Mouse (Mus musculus): ENCODE data around the gene Ccdc157.
"Not testable (repeated sequence)": the region's sequence is repeated elsewhere in the genome, so short reads cannot be mapped to it uniquely, and the experiment has no call there.

Gene Ccdc157

DNA sequence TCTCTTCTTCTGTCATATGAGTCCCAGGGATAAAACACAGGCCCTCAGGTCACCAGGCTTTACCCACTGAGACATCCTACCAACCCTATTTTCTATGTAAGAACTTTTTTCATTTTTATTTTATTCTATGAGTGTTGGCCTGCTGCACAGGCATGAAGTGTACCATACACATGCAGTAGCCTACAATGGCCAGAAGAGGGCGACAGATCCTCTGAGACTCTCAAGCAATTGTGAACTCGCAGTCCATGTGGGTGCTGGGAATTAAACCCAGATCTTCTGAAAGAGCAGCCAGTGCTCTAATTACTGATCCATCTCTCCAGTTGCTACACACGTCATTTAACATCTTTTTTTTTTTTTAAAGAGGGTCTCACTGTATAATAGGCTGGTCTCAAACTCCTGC, 26.6 kb downstream of the Ccdc157 start:
- DNase-seq (ENCODE audit: low spot score), result no peak

DNA sequence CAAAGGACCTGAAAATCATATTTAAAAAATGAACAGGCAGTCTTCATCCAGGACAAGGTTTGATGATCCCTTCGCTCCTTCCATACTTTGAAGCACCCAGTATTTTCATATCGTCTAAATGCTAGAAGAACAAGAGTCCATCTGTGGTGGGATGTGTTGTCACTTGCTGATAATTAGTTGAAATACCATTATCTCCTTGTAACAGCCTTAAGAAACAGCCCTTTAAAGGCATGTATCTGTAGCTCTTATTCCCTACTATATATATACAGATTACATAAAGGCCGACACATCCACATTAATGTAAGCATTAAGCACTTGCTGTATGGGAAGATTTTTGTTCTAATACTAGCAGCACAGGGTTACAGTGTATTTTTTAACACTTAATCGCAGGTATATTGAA, 31.6 kb downstream of the Ccdc157 start:
- DNase-seq (ENCODE audit: low spot score), result not testable (repeated sequence)

DNA sequence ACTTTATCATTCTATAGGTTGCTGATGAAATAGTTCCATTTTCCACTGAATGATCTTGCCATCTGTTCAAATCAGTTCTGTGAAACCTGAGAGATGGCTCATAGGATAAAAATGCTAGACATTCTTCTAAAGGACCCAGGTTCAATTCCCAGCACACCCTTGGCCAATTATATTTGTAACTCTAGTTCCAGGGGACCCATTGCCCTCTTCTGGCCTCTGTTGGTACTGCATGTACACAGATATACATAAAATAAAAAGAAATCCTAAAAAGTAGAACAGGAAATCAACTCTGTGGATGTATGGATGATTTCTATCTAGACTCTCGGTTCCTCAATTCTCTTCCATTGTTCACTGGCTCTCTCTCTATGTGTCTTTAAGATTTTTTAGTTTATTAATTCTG, 33.0 kb downstream of the Ccdc157 start:
- no peak for DNase-seq (ENCODE audit: low spot score)

DNA sequence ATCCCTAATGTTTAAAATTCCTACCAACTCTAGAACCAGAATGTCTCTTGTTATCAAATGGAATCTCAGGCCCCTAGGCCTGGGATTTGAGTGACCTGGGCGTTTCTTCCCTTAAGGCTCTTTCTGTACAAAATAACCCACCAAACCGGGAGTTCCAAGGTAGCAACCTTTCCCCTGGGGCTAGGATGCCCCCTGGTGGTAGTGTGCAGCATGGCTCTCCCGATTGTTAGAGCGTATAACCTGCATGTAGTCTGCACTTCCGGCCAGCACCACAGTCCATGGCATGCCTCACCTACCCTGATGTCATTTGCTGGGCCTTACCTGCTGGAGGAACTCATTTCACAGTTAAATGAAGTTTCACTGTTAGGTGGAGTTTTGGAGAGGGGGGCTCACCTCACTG, 36.2 kb downstream of the Ccdc157 start:
- no peak for DNase-seq (ENCODE audit: low spot score)

DNA sequence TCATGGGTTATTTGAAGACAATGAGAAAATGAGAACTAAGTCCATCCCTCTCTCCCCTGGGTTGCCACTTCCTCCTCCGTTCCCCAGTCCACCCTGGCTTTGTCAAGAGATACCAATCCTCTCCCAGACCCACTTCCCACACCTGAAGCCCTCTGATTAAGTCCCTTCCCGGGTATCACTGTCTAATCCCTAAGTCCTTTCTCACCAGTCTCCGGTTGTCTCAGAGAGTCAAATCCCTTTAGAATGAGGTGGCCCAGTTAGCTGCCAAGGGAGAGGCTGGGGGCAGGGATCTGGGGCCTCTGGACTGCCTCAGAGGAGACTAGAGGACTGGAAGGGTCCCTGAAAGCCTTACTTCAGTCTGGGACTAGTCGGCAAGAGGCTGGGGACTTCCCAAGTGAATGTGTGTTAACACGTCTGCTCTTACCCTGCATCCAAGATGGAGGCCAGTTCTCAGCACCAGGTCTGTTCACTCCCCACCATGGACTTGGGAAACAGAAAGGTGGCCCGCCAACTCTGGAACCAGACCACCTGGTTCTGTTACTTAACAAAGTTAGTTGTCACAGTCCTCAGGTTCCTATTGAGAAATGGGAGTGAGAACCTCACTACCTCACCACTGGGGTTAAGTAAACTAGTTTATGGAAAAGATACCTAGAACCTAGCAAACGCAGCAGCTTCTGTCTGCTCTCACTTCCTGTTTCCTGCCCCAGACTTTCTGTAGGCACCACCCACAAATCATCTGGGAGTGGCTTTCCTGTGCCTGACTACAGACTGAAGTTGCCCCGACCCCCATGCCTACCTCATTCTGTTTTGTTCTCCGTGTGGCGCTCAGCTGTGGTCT, 37.1 kb downstream of the Ccdc157 start, which contains the start of gene Sec14l2:
Gene Sec14l2 (minus strand): TSS at position 674 of the 838 bp plus-strand sequence.
- DNase-seq (ENCODE audit: low spot score), result no peak

DNA sequence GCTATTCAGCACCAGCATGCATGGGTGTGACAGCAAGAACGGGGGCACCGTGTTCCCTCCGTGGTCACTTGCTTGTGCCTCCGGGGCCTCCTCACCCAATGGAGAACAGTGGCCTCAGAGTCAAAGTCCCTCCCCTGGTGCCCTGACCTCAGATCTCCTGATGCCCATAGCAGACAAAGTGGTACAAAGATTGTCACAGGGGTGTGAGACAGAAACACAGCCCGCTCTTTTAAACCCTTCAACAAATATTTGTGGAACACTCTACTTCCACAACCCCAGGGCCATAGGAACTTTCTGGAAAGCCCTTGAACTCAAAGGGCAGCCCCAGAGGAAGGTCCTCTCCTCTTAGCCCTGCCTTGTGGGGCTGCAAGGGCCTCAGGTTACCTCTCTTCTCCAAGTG, 37.9 kb downstream of the Ccdc157 start:
- no peak for DNase-seq (ENCODE audit: low spot score)

DNA sequence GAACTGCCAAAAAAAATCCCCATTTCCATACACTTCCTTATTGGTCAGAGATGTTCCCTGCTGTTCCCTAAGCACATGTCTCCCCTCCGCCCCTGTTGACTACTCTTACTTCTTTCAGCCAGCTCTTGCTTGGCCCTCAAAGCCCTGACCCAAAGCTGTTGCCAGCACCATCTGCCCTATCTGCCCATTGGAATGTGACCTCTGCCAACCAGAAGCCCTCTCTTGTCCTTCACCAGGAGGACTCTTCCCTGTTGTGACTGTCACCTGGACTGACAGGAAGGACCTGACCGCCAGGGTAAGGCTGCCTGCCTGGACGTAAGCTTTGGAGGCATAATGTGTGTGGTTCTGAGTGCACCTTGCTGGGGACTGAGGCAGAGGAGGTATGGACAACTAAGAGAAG, 38.4 kb downstream of the Ccdc157 start:
- no peak for DNase-seq (ENCODE audit: low spot score)

DNA sequence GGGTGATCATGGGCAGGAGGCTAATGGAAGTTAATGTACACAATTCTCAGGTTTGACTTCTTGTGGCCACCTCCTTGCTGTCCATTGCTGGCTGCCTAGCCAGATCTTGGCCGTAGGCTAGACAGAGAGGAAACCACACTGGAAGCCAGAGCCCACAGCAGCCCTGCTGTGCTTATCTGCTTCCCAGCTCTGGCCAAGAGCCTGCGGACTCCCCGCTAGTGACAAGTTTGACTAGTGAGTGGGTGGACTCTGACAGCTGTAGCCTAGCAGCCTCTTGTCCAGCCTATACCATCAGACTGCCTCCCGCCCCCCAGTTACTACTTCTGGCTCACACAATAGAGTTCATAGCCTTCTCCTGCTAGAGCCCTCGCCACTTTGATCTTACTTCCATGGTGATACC, 40.5 kb downstream of the Ccdc157 start:
- DNase-seq (ENCODE audit: low spot score), result no peak

DNA sequence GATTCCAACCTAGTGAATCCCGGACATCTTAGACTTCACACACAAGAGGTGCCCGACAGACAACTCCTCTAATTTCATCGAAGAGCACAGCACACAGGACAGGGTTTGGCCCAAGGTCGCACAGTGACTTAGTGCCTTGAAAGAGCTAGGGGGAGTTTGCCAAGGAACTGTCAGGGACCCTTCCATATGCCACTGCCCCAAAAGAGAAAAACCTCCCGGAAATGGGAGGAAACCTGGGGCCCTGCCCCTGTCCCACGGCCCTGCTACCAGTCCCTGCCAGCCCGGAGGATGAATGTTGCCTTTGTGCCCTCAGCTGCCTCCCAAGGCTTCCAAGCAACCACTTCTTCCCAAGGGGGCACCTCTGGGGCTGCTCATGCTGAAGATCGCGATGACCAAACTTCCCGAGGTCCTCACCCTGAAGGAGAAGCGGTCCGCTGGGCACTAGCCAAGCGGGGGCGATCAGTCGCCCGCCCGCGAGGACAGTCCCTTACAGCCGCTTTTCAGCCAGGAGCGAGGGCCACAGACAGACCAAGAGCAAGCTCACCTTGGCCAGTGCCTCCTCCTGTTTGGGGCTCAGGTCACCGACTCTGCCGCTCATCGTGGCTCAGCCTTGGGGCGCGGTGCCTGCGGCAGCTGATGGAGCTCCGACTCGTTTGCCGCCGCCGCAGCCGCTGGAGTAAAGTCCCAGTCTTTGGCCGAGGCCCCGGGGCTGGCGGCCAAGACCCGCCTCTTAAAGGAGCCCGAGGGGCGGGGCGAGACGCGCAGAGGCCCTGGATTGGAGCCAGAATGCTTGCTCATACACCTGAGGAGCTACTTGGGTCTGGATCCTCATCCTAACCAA, 41.8 kb downstream of the Ccdc157 start:
- DNase-seq (ENCODE audit: low spot score), result peak; percentile 82

DNA sequence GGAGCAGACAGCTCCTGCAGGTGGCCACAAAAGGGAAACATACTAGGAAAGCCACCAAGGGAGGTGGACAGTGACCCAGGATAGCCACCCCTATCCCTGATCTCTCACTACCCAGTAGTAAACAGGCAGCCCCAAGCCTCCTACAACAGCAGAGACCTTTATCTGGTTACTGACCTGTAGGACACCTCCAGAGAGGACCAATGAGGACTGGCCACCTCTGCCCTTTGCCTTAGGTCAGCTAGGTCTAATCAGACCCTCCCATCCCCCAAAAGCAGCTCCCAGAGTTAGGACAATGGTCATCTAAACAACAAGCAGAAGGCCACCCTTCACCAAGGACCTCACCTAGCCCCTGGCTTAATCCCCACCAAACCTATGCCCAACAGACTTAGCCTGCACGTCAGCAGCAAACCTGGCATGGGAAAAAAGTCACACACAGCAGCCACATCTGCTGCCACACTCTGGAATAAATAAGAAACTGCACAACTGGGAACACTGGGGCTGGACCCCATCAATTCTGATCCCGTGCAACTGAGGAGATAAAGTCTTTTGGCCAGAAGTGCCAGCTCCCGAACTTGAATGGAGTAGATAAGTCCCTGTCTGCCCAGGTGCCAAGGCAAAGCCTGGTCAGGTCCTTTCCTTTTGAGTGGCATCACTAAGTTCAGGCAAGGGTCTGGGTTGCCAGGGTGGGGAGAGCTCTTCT, 42.6 kb downstream of the Ccdc157 start:
- DNase-seq (ENCODE audit: low spot score), result peak; percentile 69

DNA sequence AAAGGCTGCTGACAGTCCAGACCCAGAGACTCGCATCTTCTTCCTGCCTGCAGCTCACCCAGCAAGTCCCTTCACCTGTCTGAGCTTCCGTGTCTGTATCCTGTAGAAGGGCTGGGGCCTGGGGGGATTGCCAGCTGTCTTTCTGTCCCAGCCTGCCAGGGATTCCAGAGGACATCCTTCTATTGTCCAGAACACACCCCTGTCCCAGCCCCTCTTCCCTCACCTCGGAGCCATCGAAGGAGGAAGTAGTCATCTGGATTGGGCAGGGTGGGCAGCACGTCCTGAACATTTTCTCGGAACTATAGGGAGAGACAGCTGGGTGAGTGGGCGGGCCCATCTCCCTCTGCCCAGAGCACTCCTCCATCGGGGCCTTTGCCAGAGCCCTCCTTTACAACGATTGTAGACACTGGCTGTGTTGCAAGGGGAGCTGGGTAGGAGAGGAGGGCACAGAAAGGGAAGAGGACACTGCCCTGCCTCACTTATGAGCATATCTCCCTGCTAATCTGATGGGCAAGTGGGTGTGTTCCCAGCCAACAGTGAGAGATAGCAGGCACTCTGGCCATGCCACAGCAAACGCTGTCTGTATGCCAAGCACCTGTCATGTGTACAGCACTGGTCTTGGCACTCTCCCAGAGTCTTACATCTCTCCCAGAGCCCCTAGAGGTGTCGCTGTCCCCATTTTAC, 43.5 kb downstream of the Ccdc157 start:
- DNase-seq (ENCODE audit: low spot score), result no peak

DNA sequence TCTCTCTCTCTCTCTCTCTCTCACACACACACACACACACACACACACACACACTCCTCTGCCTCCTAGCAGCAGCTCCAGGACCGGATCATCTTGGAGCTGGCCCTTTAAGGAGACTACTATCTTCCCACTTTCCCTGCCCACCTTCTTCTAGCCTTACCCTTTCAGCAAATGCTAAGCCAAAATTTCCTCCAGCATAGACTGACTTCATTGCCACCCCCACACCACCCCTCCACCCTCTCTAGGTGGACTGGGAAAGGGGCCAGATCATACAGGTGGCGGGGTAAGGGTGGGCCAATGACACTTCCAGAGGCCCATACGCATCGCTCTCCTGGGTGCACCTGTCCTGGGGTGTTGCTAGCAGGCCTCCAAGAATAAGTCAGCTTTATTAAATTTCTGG, 44.7 kb downstream of the Ccdc157 start:
- DNase-seq (ENCODE audit: low spot score), result no peak

DNA sequence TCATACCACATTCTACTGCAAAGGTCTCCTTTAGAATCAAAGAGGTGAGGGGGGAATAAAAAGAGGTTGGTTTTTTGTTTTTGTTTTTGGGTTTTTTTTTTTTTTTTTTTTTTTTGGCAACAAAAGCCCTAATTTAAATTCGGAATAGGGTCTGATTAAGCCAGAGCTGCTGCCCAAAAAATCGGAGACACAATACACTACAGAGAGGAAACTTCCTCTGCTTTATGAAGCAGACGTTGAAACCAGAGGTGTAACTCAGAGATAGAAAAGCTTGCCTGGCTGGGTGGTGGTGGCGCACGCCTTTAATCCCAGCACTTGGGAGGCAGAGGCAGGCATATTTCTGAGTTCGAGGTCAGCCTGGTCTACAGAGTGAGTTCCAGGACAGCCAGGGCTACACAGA, 45.6 kb downstream of the Ccdc157 start:
- DNase-seq (ENCODE audit: low spot score), result not testable (repeated sequence)

DNA sequence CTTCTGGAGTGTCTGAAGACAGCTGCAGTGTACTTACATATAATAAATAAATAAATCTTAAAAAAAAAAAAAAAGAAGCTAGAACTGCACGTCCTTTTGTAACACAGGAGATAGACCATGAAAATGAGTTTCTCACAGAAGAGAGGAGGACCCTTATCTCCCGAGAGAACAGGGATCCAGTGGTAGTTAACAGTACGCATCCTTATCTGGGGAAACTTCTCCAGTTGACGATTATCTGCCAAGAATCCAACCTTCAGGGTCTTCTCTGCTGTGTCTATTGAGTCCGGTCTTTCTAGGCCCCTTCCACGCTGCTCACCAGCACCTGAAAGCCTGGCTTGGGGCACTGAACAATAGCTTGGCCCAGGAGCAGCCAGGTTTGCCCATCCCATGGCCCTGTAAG, 46.1 kb downstream of the Ccdc157 start:
- no peak for DNase-seq (ENCODE audit: low spot score)

DNA sequence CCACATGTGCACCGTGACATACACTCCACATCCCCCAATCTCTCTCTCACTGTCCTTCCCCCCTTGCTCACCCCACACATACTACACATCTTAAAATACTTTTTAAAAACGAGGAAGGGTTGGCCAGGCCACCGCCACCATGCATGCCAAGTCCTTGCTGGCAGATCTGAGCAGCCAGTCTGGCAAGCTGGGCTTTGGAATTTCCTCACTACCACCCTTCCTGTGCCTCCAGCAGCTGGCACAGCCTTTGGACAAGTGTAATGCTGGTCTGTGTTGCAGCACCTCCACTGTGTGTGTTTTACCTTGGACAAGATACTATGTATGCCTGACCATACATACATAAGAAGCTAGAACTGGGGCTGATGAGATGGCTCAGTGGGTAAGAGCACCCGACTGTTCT, 46.6 kb downstream of the Ccdc157 start:
- DNase-seq (ENCODE audit: low spot score), result no peak

DNA sequence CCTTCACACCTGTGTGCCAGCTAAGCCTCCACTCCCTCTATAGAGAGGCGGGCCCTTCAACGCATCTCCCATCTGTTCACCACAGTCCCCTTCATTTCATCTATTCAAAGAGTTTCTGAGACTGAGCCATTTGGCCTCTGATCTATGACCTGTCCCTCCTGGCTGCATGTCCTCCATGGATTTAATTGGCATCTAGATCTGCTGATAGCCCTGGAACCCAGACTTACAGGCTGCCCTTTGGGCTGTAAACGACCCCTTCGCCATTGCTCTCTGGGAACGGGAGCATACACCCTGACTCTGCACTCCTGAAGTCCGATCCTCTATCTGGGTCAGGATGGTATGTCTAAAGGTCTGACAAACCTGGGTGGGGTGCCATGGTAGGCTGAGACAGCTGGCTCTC, 47.2 kb downstream of the Ccdc157 start:
- no peak for DNase-seq (ENCODE audit: low spot score)

DNA sequence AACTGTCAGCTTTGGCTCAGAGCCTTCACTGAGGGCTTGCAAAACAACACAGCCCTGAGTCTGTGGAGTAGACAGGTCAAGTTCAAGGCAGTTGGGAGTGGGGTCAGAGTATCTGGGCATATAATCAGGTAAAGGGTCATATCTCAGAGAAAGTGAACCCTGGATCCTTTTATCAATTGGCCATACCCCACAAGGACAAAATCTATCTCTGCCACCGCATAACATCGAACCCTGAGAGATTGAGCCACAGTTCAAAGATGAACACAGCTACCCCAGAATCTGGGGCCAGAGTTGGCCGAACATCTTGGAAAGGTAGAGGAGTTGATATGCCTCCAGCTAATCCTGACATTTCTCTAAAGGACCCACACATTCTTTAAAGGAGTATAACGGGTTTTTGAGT, 48.1 kb downstream of the Ccdc157 start:
- DNase-seq (ENCODE audit: low spot score), result no peak

DNA sequence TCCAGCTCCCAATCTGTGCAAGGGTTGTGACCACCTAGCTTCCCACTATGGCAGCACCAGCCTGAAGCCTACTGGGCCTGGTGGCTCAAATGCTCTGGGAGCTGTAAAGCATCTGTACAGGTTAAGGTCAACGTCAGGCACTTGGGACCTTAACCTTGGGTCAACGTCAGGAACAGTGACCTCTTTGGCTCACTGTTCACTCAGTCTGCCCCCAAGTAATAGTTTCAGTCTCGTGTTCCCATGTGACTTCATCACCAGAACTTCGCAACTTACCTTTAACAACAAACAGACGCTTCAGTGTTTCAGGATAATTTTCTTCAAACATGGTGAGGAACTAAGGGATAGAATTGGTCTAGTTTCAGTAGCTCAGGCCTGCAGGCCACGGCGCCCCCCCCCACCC, 51.4 kb downstream of the Ccdc157 start:
- DNase-seq (ENCODE audit: low spot score), result no peak

DNA sequence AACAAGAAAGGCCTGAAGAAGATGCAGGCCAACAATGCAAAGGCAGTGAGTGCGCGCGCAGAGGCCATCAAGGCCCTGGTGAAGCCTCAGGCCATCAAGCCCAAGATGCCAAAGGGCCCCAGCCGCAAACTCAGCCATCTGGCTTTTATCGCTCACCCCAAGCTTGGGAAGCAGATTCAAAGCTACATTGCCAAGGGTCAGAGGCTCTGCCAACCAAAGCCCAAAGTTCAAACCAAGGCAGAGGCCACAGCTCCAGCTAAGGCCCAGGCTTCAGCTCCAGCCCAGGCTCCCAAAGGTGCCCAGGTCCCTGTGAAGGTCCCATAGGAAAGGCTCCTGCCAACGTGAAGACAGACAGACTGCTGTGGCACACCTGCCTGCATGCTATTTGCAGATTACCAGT, 52.2 kb downstream of the Ccdc157 start:
- DNase-seq (ENCODE audit: low spot score), result not testable (repeated sequence)

DNA sequence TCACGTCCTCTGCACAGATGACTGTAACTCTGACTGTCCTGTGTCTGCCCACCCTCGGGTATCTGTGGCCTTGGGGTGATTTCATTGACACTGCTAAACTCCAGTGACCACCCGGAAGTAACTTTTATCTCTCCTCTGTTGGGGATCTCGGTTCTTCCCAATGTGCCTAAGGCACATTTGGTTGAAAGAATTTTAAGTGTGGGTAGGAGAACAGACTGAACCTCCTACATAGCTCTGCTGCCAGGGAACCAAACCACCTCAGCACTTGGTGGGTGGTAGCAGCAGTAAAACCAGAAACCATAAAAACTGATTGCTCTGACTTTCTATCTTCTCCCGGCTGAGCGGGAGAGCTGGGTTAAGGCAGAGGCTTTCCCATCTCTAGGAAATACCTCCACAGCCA, 54.6 kb downstream of the Ccdc157 start:
- no peak for DNase-seq (ENCODE audit: low spot score)

DNA sequence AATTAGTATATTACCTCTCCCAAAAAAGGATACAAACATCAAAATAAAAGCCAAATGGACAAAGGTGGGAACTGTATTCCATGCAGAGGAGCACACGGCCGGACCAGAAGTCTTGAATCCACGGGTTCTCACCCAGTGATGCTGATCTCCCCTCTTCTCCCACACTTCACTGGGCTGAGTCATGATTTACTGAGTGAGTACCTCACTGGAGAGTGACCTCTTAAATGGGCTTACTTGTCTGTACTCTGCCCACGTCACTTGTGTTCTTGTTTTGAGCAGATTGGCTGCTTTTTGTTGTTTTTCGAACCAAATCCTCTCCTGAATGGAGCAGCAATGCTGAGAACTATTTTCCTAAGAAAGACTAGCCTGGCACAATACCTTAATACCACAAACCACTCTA, 55.1 kb downstream of the Ccdc157 start:
- DNase-seq (ENCODE audit: low spot score), result no peak

DNA sequence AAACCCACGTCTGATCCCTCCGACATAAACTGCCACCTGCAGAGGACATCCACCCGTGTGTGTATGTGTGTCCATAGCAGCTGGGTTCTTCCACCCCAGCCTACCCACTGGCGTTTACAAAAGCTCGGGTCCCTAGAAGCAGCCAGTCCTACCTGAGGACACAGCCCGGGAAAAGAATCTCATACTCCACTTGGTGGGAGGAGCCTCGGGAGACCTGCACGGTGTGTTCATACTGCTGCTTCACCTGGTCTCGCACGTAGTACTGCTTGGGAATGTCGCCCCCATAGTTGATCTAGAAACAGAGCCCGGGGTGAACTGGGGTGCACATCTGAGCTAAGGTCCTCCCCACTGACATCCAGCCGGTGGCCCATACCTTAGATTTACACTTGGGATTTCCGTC, 56.6 kb downstream of the Ccdc157 start:
- no peak for DNase-seq (ENCODE audit: low spot score)

Data from yolk sac, embryonic 10.5 days (tissue).